Mouse (Mus musculus): ENCODE measurements around the gene Poldip2.

GRCm38 (mm10) chr11:78557241-78557640, 45.2 kb downstream of the Poldip2 start:
- no peak for TF ChIP-seq GATA1 (IDR thresholded peaks at IDR 0.05; ENCODE audit: low read length)
- TF ChIP-seq TAL1 (IDR thresholded peaks at IDR 0.05; ENCODE audit: low read length), result no peak

Measured in erythroblast, embryonic 14.5 days (primary cell).